Mouse (Mus musculus) granulocyte monocyte progenitor cell, adult 5-6 weeks (primary cell): ENCODE data around the gene Mboat1. TPM values are rescaled to one million over a fixed set of nuclear protein-coding genes. Genes with fewer than 3 reads are reported as not detected.
A peak's percentile ranks its signal among the peaks of the same experiment; 100 is the strongest.

ENCODE experiments used
- ATAC-seq: replicated peaks from 2 replicates; pipeline ENCODE4 v1.8.0; 2016; ENCODE audit warnings: mild to moderate bottlenecking, moderate TSS enrichment, inconsistent platforms; ENCODE audit not compliant: poor library complexity, severe bottlenecking
- total RNA-seq, 2 experiments: library from RNA; stranded (forward) in 1 of 2; stranded (reverse) in 1 of 2; fragments of 200-712, 200-1000 nt in 1 of 2; fragments of >200 nt in 1 of 2; fragmentation: Nextera tagmentation in 1 of 2; gene quantifications; 2 replicates each; pipeline ENCODE4 v1.2.3; 2014 to 2017

The Mboat1 gene
- total RNA-seq, 2 experiments from 2014 or later = 12.8 to 21.3 TPM

GRCm38 (mm10) chr13:30235056-30235750, 98.9 kb downstream of the Mboat1 start:
- ATAC-seq = no peak

GRCm38 (mm10) chr13:30239396-30239795, 103.1 kb downstream of the Mboat1 start:
- ATAC-seq = no peak

- no peak for ATAC-seq
These were observed 109.3 kb downstream of the Mboat1 start for GRCm38 (mm10) chr13:30245573-30245972.

- no peak for ATAC-seq
These were observed 114.1 kb downstream of the Mboat1 start for GRCm38 (mm10) chr13:30250341-30250905.

GRCm38 (mm10) chr13:30251431-30251830, 115.1 kb downstream of the Mboat1 start:
- no peak for ATAC-seq

- ATAC-seq = no peak
These were observed 116.4 kb downstream of the Mboat1 start for GRCm38 (mm10) chr13:30252692-30253091.

- ATAC-seq = peak; percentile 35; the same call in 1 of the 2 replicates
These were observed 117.5 kb downstream of the Mboat1 start for GRCm38 (mm10) chr13:30253636-30254264.

- ATAC-seq = no peak
These were observed 118.1 kb downstream of the Mboat1 start for GRCm38 (mm10) chr13:30254421-30254820.

GRCm38 (mm10) chr13:30258802-30259201, 122.5 kb downstream of the Mboat1 start:
- no peak for ATAC-seq

GRCm38 (mm10) chr13:30259326-30259725, 123.0 kb downstream of the Mboat1 start:
- no peak for ATAC-seq

GRCm38 (mm10) chr13:30259912-30260560, 123.7 kb downstream of the Mboat1 start:
- ATAC-seq = peak; percentile 78

GRCm38 (mm10) chr13:30263681-30264080, 127.4 kb downstream of the Mboat1 start:
- peak; percentile 14; the same call in 1 of the 2 replicates for ATAC-seq

- no peak; the same call in 1 of the 2 replicates for ATAC-seq
These were observed 128.0 kb downstream of the Mboat1 start for GRCm38 (mm10) chr13:30264303-30264702.

- no peak for ATAC-seq
These were observed 128.5 kb downstream of the Mboat1 start for GRCm38 (mm10) chr13:30264765-30265164.

- ATAC-seq = no peak
These were observed 129.7 kb downstream of the Mboat1 start for GRCm38 (mm10) chr13:30266036-30266435.

- peak; percentile 90 for ATAC-seq
These were observed 135.9 kb downstream of the Mboat1 start for GRCm38 (mm10) chr13:30272040-30272686.
